Mouse (Mus musculus) megakaryocyte, embryonic 14.5 days (primary cell): Measurements from ENCODE around the gene Sult2b1. TPM values are rescaled to one million over a fixed set of nuclear protein-coding genes. Genes with fewer than 3 reads are reported as not detected.

ENCODE experiments used
- H3K27me3 ChIP-seq: replicated peaks from 2 replicates; pipeline ENCODE3; 2012; ENCODE audit warnings: inconsistent platforms
- H3K36me3 ChIP-seq: replicated peaks from 2 replicates; pipeline ENCODE3; 2012; ENCODE audit warnings: low read length, inconsistent platforms, mixed read lengths
- H3K4me1 ChIP-seq: 2 replicates; pipeline ENCODE4 v1.6.1; 2012; ENCODE audit warnings: inconsistent platforms
- H3K4me3 ChIP-seq: replicated peaks from 2 replicates; pipeline ENCODE3; 2012; ENCODE audit warnings: moderate library complexity, mild to moderate bottlenecking, inconsistent platforms
- H3K9me3 ChIP-seq: 2 replicates; pipeline ENCODE4 v1.6.1; 2012; ENCODE audit warnings: inconsistent platforms
- FLI1 ChIP-seq: IDR thresholded peaks from 2 replicates; pipeline ENCODE4 v1.6.1; 2012; ENCODE audit warnings: low read length, inconsistent platforms, mixed read lengths
- GATA1 ChIP-seq: IDR thresholded peaks from 3 replicates; pipeline ENCODE4 v1.6.1; 2012; ENCODE audit warnings: mixed read lengths, low read length, inconsistent platforms, borderline replicate concordance
- polyA plus RNA-seq: library from polyadenylated mRNA; stranded (reverse); fragments of >175 nt; gene quantifications from 2 replicates; pipeline ENCODE4 v1.2.3, GENCODE M21; 2012; ENCODE audit warnings: low replicate concordance; ENCODE audit not compliant: insufficient read depth

The Sult2b1 gene
- polyA plus RNA-seq, 1 experiment = 1.00 TPM

DNA sequence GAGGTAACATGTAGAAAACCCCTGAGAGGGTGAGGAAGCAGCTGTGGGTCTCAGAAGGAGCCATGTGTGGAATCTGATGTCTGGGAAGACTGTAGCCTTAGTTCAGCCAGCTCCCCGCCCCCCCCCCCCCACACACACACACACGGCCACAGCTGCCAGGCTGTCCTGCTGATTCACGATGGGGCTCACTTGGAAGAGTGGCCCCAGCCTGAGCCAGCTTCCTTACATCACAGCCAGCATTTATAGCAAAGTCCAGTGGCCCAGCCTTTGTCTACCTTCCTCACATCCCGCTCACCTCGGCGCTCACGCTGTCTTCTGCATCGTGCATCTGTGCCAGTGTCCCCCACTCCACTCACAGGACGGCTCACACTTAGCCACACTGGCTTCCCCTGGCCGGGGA lies 35.1 kb downstream of the Sult2b1 start:
- Histone ChIP-seq H3K36me3 (no peaks in the 10 kb centered on the region), H3K27me3 (peaks cover 37% of the 10 kb centered on the region), H3K4me3 (peak overlapping the region; percentile 79), H3K9me3 (peaks cover 15% of the 10 kb centered on the region), H3K4me1 (peaks cover 33% of the 10 kb centered on the region)
- no peak for TF ChIP-seq FLI1
- TF ChIP-seq GATA1 = no peak

DNA sequence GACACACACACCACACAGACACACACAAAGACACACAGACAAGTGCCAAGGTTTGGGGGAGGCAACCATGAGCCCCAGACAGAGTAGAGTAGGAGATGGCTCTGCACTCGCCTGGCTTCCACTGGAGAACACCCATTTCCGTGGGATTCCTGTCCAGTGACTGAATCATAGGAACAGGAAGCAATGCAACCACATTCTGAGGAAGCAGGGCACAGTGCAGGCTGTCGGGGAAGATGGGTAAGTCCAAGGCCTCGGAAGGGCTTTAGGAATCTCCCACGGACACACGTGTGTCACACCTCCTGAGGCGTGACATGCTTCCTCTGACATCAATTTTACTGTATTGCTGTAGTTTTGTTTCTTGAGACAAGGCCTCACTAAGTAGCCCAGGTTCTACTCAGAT lies 36.4 kb downstream of the Sult2b1 start:
- Histone ChIP-seq H3K36me3 (no peaks in the 10 kb centered on the region), H3K4me1 (peaks cover 33% of the 10 kb centered on the region), H3K9me3 (peaks cover 8% of the 10 kb centered on the region), H3K27me3 (peaks cover 36% of the 10 kb centered on the region), H3K4me3 (no peak overlapping the region)
- no peak for TF ChIP-seq FLI1
- no peak for TF ChIP-seq GATA1

DNA sequence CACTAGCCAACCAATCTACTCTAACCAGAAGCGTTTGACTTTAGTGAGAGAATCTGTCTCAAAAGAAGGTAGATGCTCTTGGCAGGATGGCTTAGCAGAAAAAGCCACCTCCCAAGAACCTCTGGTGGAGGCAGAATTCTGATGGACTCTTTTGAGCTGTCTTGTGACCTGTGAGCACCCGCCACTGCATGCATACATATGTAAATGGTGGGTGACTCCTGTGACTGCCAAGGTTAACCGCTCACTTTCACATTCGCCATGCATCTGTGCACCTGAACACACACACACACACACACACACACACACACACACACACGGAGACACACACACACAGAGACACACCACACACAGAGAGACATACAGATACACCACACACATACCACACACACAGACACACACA lies 37.0 kb downstream of the Sult2b1 start:
- Histone ChIP-seq H3K36me3 (no peaks in the 10 kb centered on the region), H3K4me1 (peaks cover 40% of the 10 kb centered on the region), H3K9me3 (peaks cover 8% of the 10 kb centered on the region), H3K27me3 (peaks cover 33% of the 10 kb centered on the region), H3K4me3 (no peak overlapping the region)
- TF ChIP-seq GATA1 (no peak), FLI1 (no peak)

DNA sequence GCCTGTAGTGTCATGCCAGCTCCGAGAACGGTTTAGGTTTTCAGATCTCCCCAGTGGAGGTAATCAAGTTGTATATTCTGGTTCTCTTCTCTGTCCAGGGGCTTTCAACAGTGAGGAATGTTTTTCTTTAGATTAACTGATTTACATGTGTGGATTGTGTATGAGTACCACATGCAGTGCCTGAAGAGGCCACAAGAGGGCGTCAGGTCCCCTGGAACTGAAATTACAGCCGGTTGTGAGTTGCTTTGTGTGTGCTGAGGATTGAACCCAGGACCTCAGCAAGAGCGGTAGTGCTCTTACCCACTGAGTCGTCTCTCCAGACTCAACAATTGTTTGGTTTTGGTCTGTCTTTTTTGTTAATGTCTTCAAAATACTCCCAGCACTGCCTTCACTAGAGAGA lies 38.0 kb downstream of the Sult2b1 start:
- Histone ChIP-seq H3K4me3 (no peak overlapping the region), H3K9me3 (peaks cover 8% of the 10 kb centered on the region), H3K36me3 (no peaks in the 10 kb centered on the region), H3K27me3 (peaks cover 41% of the 10 kb centered on the region), H3K4me1 (peaks cover 49% of the 10 kb centered on the region)
- no peak for TF ChIP-seq FLI1
- TF ChIP-seq GATA1 = no peak

DNA sequence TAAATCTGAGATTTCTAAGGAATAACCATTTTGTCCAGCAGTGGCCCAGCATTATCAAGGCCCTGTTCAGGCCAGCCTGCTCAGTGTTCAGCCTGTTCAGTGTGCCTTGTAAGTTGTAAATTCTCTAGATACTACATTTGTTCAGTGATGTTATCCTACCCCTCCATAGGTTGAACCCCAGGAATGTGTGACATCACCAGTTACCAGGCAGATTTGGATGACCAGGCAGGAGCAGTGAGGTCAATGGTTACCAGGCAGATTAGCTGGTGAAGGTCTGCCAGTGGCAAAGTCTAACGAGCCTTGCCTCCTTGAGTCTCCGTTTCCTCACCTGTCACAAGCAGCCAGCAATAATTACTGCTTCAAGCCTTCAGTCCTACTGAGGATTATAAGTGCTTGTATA lies 40.1 kb downstream of the Sult2b1 start:
- no peak for TF ChIP-seq GATA1
- Histone ChIP-seq H3K9me3 (peaks cover 8% of the 10 kb centered on the region), H3K4me1 (peaks cover 44% of the 10 kb centered on the region), H3K4me3 (no peak overlapping the region), H3K27me3 (peaks cover 45% of the 10 kb centered on the region), H3K36me3 (no peaks in the 10 kb centered on the region)

GRCm38 (mm10) chr7:45742338-45742737 lies 42.1 kb downstream of the Sult2b1 start:
- no peaks in the 10 kb centered on the region for H3K36me3 ChIP-seq
- peak overlapping the region; percentile 90 for H3K4me3 ChIP-seq
- peaks cover 8% of the 10 kb centered on the region for H3K9me3 ChIP-seq
- TF ChIP-seq GATA1 (no peak), FLI1 (no peak)
- H3K4me1 ChIP-seq = peaks cover 24% of the 10 kb centered on the region
- H3K27me3 ChIP-seq = peaks cover 37% of the 10 kb centered on the region

DNA sequence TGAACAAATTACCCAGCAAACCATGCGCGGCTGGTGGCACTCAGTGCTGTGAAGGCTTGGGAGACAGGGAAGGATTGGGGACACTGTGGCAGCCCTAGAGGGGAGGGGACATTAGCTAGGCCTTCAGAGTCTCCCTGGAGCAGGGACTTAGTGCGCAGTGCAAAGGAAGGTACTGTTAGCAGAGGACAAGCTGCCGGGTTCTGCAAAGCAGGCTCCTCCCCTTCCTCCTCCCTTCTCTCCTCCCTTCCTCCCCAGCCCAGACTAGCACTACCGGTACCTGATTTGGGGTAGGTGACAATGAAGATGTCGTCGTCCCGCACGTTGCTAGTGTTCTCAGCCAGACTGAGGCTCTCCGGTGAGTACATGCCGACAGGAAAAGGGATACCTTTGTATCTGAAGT lies 42.7 kb downstream of the Sult2b1 start:
- TF ChIP-seq GATA1 (no peak), FLI1 (no peak)
- Histone ChIP-seq H3K9me3 (peaks cover 5% of the 10 kb centered on the region), H3K36me3 (no peaks in the 10 kb centered on the region), H3K27me3 (peaks cover 33% of the 10 kb centered on the region), H3K4me1 (peaks cover 24% of the 10 kb centered on the region), H3K4me3 (peak overlapping the region; percentile 90)

GRCm38 (mm10) chr7:45741308-45741707 lies 43.2 kb downstream of the Sult2b1 start:
- H3K36me3 ChIP-seq = no peaks in the 10 kb centered on the region
- peaks cover under 1% of the 10 kb centered on the region; the same call in 1 of the 2 replicates for H3K9me3 ChIP-seq
- TF ChIP-seq FLI1 (no peak), GATA1 (no peak)
- peaks cover 33% of the 10 kb centered on the region for H3K27me3 ChIP-seq
- H3K4me1 ChIP-seq = peaks cover 24% of the 10 kb centered on the region
- H3K4me3 ChIP-seq = peak overlapping the region; percentile 90

- Histone ChIP-seq H3K9me3 (no peaks in the 10 kb centered on the region), H3K4me1 (peaks cover 24% of the 10 kb centered on the region), H3K36me3 (no peaks in the 10 kb centered on the region), H3K4me3 (no peak overlapping the region), H3K27me3 (peaks cover 27% of the 10 kb centered on the region)
- TF ChIP-seq FLI1 = no peak
- TF ChIP-seq GATA1 = no peak
Observed at GRCm38 (mm10) chr7:45739820-45740219, 44.6 kb downstream of the Sult2b1 start.

- Histone ChIP-seq H3K9me3 (no peaks in the 10 kb centered on the region), H3K4me1 (peaks cover 24% of the 10 kb centered on the region), H3K36me3 (no peaks in the 10 kb centered on the region), H3K27me3 (peaks cover 24% of the 10 kb centered on the region), H3K4me3 (no peak overlapping the region)
- no peak for TF ChIP-seq GATA1
- no peak for TF ChIP-seq FLI1
Observed at GRCm38 (mm10) chr7:45739162-45739763, 45.2 kb downstream of the Sult2b1 start.

DNA sequence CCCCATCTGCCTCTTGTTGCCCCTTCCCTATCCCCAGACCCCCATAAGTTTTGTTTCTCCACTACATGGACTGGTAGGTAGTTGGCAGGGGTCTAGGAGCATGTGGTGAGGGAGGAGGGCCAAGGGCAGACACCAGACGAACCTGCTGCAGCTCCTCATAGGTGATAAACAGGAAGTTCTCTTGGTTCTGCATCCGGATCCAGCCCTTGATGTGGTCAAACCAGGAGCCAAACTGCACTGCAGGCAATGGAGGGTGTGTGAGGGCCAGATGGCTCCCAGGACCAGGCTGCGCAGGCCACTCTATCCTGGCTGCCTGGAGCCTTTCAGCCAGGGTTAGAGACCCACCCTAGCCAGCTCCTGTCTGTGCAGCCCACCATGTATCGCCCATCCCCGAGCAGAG lies 51.0 kb downstream of the Sult2b1 start:
- TF ChIP-seq GATA1 = no peak
- no peak for TF ChIP-seq FLI1
- Histone ChIP-seq H3K4me1 (peaks cover 33% of the 10 kb centered on the region), H3K36me3 (peaks cover 17% of the 10 kb centered on the region), H3K27me3 (peaks cover 7% of the 10 kb centered on the region), H3K9me3 (no peaks in the 10 kb centered on the region), H3K4me3 (no peak overlapping the region)
